Mouse (Mus musculus) kidney, postnatal 0 days (tissue): ENCODE results near the gene Slc17a7. TPM values are rescaled to one million over a fixed set of nuclear protein-coding genes. Genes with fewer than 3 reads are reported as not detected.

Experiments
- ATAC-seq: fragments of 200-750 bp; cut with Nextera tagmentation; replicated peaks from 2 replicates; pipeline ENCODE4 v1.8.0; 2017; ENCODE audit warnings: low read depth, moderate number of reproducible peaks, moderate TSS enrichment, moderate library complexity; ENCODE audit not compliant: low FRiP score
- DNase-seq: peaks from one replicate; pipeline ENCODE4 v3.0.0-alpha.2; 2016; ENCODE audit warnings: low spot score
- H3K27ac ChIP-seq: fragments of 300-500 bp; sonication (generic); 2 replicates; pipeline ENCODE4 v1.5.1; 2014; ENCODE audit warnings: mild to moderate bottlenecking
- H3K27me3 ChIP-seq: fragments of 300-500 bp; sonication (generic); 2 replicates; pipeline ENCODE4 v1.6.1; 2014; ENCODE audit warnings: low read length, mixed read lengths; ENCODE audit not compliant: insufficient read depth
- H3K36me3 ChIP-seq: fragments of 300-500 bp; sonication (generic); 2 replicates; pipeline ENCODE4 v1.6.1; 2014; ENCODE audit warnings: low read length, mixed read lengths; ENCODE audit not compliant: insufficient read depth
- H3K4me1 ChIP-seq: fragments of 300-500 bp; sonication (generic); replicated peaks from 2 replicates; pipeline ENCODE4 v1.6.1; 2014; ENCODE audit warnings: antibody characterized with exemption, low read length, mixed read lengths; ENCODE audit not compliant: insufficient read depth
- H3K4me2 ChIP-seq: fragments of 300-500 bp; sonication (generic); 2 replicates; pipeline ENCODE4 v1.6.1; 2014; ENCODE audit warnings: mild to moderate bottlenecking, low read length, moderate library complexity, mixed read lengths
- H3K4me3 ChIP-seq: fragments of 300-500 bp; sonication (generic); replicated peaks from 2 replicates; pipeline ENCODE4 v1.5.1; 2014; ENCODE audit warnings: low read depth, low read length
- H3K9ac ChIP-seq: fragments of 300-500 bp; sonication (generic); 2 replicates; pipeline ENCODE4 v1.6.1; 2014; ENCODE audit warnings: low read depth, low read length
- H3K9me3 ChIP-seq: fragments of 300-500 bp; sonication (generic); replicated peaks from 2 replicates; pipeline ENCODE4 v1.6.1; 2016; ENCODE audit warnings: low read length, inconsistent platforms, mixed read lengths
- CTCF ChIP-seq: IDR thresholded peaks from 2 replicates; pipeline ENCODE4 v1.5.1; 2016; ENCODE audit warnings: antibody characterized with exemption, low read depth, mild to moderate bottlenecking, moderate library complexity
- WGBS: fragments of 180-500 bp; shearing (Covaris S2); extraction: QIAGEN DNeasy Blood & Tissue Kit; methylation state at CpG from one replicate; pipeline ENCODE4 v1.1.7; 2014; 5-methylcytosine and 5-hydroxymethylcytosine counted together
- polyA plus RNA-seq: library from polyadenylated mRNA; unstranded; fragments of >200 nt; fragmentation: Nextera tagmentation; extraction: Ambion mirVana; gene quantifications from 2 replicates; pipeline ENCODE4 v1.2.1, GENCODE M21; 2015

Gene Slc17a7
- polyA plus RNA-seq, 1 experiment from 2014 or later = 0.17 TPM

DNA sequence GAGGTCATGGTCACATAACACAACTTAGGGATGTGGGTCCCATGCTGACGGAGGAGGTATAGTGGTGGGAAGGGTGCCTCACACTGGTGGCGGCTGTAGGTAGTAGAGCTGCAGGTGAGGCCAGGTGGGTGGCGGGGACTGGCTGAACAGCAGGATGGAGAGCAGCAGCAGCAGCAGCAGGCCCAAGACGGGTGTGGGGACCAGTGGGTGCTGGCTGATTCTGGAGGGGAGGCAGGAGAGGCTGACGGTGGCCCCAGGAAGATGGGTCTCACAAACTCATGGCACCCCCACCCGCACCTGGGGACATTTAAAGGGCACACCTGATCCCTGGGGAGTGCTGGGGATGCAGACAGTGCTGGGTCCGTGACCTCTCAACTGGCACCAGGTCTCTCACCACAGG lies 19.9 kb downstream of the Slc17a7 start:
- WGBS = 74% methylated on average over 7 of the region's 7 CpGs
- Histone ChIP-seq H3K4me1 (peaks cover 5% of the 10 kb centered on the region; the same call in 1 of the 2 replicates), H3K27ac (no peak overlapping the region), H3K9me3 (no peaks in the 10 kb centered on the region), H3K9ac (no peak overlapping the region), H3K27me3 (peaks cover 56% of the 10 kb centered on the region), H3K36me3 (no peaks in the 10 kb centered on the region), H3K4me2 (no peak overlapping the region), H3K4me3 (no peak overlapping the region)
- ATAC-seq (no peak), DNase-seq (no peak)
- TF ChIP-seq CTCF = no peak

DNA sequence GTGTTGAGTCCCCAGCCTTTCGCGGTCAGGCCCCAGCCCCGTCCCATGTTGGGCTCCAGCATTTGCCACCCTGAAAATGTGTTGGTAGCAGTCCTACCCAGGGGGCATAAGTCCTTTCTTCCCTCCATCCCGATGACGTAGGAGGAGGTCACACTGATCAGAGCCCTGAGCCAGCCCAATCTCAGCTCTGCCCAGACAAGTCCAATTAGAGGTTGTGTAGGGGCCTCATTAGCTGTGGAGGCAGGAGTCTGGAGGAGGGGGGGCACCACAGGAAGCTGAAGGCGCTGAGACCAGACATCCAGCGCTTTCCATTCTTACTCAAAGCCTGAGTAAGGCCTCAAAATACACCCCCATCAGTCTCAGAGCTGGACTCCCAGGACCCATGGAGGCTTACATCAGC lies 22.2 kb downstream of the Slc17a7 start:
- no peak overlapping the region for H3K9ac ChIP-seq

DNA sequence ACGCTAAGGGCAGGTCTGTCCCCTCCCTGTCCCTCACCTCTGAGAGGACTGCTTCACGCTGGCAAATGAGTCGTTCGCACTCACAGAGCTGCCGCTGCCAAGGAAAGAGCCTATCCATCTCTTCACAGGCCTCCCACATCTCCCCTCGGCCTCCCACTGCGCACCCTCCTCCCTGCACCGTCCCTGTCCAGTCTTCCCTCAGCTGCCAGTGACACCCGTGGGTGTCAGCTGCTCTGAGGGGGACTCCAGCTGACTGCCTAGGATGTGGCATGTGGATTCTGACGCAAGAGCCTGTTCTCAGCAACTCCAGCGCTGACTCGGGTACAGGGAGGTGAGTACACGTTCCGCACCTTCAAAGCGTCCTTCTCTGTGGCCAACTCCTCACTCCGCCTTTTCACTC lies 25.9 kb downstream of the Slc17a7 start:
- 0 out of 2 replicates have a peak, but pooled peaks cover 15% of the 10 kb centered on the region for H3K27me3 ChIP-seq
- DNase-seq (no peak), ATAC-seq (no peak)
- H3K4me1 ChIP-seq = peaks cover 11% of the 10 kb centered on the region
- no peaks in the 10 kb centered on the region for H3K9me3 ChIP-seq
- TF ChIP-seq CTCF = no peak
- no peak overlapping the region for H3K4me3 ChIP-seq
- H3K36me3 ChIP-seq = no peaks in the 10 kb centered on the region
- H3K27ac ChIP-seq = no peak overlapping the region
- H3K9ac ChIP-seq = no peak overlapping the region
- no peak overlapping the region for H3K4me2 ChIP-seq
- 59% methylated on average over 16 of the region's 16 CpGs for whole genome bisulfite sequencing

More for the DNA sequence above, 22.2 kb downstream of the Slc17a7 start:
- DNase-seq = no peak
- Histone ChIP-seq H3K4me2 (no peak overlapping the region), H3K4me3 (no peak overlapping the region), H3K27me3 (peaks cover 36% of the 10 kb centered on the region), H3K4me1 (peaks cover 5% of the 10 kb centered on the region; the same call in 1 of the 2 replicates), H3K27ac (no peak overlapping the region), H3K9me3 (no peaks in the 10 kb centered on the region), H3K36me3 (no peaks in the 10 kb centered on the region)
- no peak for ATAC-seq
- no peak for TF ChIP-seq CTCF
- WGBS = 74% methylated on average over 7 of the region's 7 CpGs

DNA sequence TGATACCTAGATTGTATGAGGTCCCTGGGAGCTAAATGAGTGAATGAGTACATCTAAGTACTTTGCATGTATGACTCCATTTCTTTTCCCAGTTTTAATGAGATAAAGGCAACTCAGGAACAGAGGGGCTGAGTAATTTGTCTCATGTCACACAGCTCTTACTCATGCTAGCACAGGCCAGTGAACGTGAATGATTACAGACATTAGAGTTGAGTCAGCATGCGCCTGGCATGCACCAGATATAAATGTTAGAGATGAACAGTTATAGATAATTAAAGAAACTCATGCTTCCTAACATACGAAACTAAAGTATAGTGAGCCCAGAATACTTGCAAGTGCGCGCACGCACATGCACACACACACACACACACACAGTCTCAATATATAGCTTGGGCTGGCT lies 26.4 kb downstream of the Slc17a7 start:
- Histone ChIP-seq H3K36me3 (no peaks in the 10 kb centered on the region), H3K9me3 (no peaks in the 10 kb centered on the region), H3K4me2 (no peak overlapping the region), H3K27me3 (0 out of 2 replicates have a peak, but pooled peaks cover 11% of the 10 kb centered on the region), H3K27ac (no peak overlapping the region), H3K4me1 (peaks cover 11% of the 10 kb centered on the region), H3K9ac (no peak overlapping the region), H3K4me3 (no peak overlapping the region)
- 92% methylated on average over 6 of the region's 6 CpGs for WGBS
- ATAC-seq (no peak), DNase-seq (no peak)
- TF ChIP-seq CTCF = no peak

DNA sequence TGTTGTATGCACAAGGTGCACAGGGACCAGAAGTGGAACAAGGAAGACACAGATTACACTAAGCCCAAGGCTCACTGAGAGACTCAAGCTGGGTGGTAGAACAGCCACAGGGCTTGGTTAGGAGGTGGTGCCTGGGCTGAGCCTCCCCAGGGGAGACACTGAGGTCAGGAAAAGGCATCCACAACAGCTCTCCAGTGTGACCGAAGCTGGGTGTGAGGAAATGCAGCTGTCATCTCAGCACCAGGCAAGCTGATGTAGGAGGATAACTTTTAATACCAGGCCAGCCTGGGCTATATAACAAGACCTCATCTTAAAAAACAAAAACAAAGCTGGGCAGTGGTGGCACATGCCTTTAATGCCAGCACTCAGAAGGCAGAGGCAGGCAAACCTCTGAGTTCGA lies 27.4 kb downstream of the Slc17a7 start:
- H3K27ac ChIP-seq = no peak overlapping the region
- no peak overlapping the region for H3K4me3 ChIP-seq
- no peak overlapping the region for H3K9ac ChIP-seq
- ATAC-seq = no peak
- no peaks in the 10 kb centered on the region for H3K36me3 ChIP-seq
- no peak for DNase-seq
- H3K4me1 ChIP-seq = peaks cover 11% of the 10 kb centered on the region
- H3K27me3 ChIP-seq = 0 out of 2 replicates have a peak, but pooled peaks cover 7% of the 10 kb centered on the region
- WGBS = 49% methylated on average over 2 of the region's 2 CpGs
- TF ChIP-seq CTCF = no peak
- no peak overlapping the region for H3K4me2 ChIP-seq
- H3K9me3 ChIP-seq = no peaks in the 10 kb centered on the region

DNA sequence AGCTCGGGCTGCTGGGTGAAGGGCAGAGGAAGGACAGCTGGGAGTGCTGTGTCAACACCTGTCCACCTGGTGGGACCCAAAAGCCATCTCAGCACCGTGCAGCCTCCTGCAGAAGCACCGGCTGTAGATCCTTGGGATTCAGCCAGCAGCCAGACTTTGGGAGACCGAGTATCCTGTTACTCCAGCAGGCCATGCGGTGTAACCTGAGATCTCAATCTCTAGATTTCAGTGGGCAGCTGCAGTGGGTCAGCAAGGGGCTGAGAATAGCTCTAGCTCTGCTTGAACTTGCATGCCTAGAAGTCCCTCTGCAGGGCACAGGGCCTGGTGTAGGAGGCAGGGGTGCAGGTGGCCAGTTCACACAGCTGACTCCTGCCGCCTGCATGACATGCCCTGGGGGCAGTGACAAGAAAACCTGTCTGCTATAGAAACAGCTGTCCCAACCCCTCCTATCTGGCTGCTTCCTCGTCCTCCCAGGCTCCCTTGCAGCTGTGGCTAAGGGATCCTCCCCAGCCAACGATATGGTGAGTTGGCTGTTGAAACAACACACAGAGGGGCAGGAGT lies 28.1 kb downstream of the Slc17a7 start:
- peak; percentile 86 for DNase-seq
- H3K36me3 ChIP-seq = no peaks in the 10 kb centered on the region
- H3K27ac ChIP-seq = no peak overlapping the region
- TF ChIP-seq CTCF = no peak
- no peak overlapping the region for H3K4me2 ChIP-seq
- H3K9ac ChIP-seq = no peak overlapping the region
- H3K27me3 ChIP-seq = 0 out of 2 replicates have a peak, but pooled peaks cover 3% of the 10 kb centered on the region
- H3K4me3 ChIP-seq = no peak overlapping the region
- H3K9me3 ChIP-seq = no peaks in the 10 kb centered on the region
- ATAC-seq = peak; percentile 65
- peaks cover 11% of the 10 kb centered on the region for H3K4me1 ChIP-seq
- 5% methylated on average over 8 of the region's 8 CpGs for WGBS
